Mouse (Mus musculus): ENCODE measurements around the gene H2-K1.

DNA sequence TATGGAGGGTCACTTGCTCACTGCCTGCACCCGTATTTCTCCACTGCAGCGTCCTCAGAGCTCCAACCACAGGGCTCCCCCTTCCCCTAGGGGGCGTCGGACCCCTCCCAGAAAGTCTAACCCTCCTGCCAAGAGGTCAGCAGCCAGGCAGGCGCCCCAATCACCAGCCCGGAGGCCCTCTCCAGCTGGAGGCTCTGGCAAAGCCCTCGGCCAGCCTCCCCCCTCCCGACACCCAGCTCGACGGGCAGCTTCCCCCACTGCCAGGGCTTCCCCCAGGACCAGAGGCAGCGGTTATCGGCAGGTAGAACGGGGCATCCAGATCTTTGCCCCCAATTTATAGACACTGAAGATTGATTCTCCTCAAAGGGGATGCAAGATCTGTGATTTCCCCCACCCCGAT lies 45.8 kb upstream of the H2-K1 start:
- TF ChIP-seq POLR2A (IDR thresholded peaks at IDR 0.05; ENCODE audit: insufficient read depth, low read length) (no peak), CTCF (IDR thresholded peaks at IDR 0.05; ENCODE audit: low read depth, low read length) (no peak), EP300 (IDR thresholded peaks at IDR 0.05; ENCODE audit: insufficient read depth, low read depth, low read length) (no peak)
